Mouse (Mus musculus) heart, adult 9 months (tissue): Measurements from ENCODE around the gene Vmn2r83.

Experiments used
- DNase-seq, 2 experiments: peaks; one replicate each; pipeline ENCODE4 v3.0.0; 2022; ENCODE audit warnings: low spot score in 2 of 2

The Vmn2r83 gene

GRCm38 (mm10) chr10:79537781-79538180 is 69.2 kb downstream of the Vmn2r83 start:
- DNase-seq, result no peak

- no peak for DNase-seq
Measured at GRCm38 (mm10) chr10:79538323-79538722, 69.8 kb downstream of the Vmn2r83 start.

GRCm38 (mm10) chr10:79538873-79539272 is 70.3 kb downstream of the Vmn2r83 start:
- DNase-seq, result no peak

GRCm38 (mm10) chr10:79539701-79540495 is 71.4 kb downstream of the Vmn2r83 start:
- DNase-seq, result no peak

DNA sequence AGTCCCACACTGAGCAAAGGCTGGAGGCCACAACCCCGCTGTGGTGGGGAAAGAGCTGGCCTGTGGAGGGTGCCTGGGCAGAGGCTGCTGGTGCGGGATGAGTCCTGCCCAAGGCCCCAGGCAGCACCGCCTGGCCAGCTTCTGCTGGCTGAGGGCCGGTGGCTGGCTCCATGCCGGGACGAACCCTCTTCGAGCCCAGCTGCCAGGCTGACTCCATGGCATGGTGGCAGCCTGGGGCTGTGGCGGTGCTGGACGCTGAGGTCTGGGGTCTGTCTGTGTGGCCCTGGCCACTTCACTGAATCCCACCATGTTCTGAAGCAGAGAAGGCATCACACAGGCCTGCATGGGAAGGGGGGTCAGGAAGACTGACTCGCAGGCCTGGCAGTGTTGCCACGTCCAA is 72.2 kb downstream of the Vmn2r83 start:
- no peak for DNase-seq

DNA sequence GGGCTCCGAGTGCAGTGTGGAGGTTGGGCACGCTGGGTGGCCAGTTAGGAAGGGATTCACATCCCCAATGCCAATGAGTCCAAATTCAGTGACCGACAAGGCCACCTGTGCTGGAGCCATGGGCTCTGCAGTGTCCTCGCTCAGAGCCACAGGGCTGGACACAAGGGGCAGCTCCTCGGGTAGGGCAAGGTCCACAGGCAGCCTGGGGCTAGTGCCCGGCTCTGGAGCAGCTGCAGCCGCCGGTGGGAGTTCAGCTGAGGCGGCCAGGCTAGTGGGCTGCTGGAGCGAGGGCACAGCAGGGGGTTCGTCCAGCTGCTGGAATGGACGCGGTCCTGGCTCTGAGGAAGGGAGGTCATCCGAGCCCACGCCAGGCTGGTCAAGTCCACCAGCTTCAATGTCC is 73.0 kb downstream of the Vmn2r83 start:
- no peak for DNase-seq

DNA sequence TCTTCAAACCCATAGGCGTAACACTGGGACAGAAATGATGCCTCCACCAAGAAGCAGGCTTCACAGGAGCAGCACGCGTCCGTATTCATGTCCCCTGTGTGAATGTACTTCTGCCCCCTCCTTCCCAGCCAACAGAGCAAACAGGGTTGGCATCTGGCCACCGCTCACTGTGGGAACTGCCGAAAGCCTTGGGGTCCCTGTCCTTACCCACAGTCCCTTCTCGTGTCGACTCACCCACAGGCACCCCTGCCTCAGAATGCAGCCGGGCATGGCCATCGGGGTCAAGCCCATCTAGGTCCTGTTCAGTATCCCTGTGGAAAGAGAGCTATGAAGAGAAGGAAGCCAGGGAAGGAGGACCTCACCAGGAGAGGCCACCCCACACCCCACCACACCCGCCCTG is 73.6 kb downstream of the Vmn2r83 start:
- DNase-seq, result no peak
